Mouse (Mus musculus): Measurements from ENCODE around the gene Ttc29.
A peak's percentile ranks its signal among the peaks of the same experiment; 100 is the strongest.

Gene Ttc29

DNA sequence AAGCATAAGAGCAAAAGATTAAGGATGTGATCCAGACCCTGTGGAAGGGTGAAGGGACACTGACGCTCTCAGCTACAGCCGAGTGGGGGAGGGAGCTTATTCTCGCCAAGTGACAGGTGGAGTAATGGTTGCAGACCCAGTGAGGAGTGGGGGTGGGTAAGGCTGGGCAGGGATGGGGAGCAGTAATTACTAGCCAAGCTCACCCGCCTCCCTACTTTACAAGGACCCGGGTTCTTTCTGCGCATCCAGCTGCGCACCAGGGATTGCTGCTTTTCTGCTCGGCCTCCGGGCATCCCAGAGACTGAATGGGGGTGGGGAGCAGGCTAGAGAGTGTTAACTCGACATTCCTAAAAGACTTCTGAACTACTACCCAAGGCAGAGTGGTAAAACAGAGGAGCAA is 213.4 kb downstream of the Ttc29 start:
- no peak for DNase-seq (ENCODE audit: low spot score)

DNA sequence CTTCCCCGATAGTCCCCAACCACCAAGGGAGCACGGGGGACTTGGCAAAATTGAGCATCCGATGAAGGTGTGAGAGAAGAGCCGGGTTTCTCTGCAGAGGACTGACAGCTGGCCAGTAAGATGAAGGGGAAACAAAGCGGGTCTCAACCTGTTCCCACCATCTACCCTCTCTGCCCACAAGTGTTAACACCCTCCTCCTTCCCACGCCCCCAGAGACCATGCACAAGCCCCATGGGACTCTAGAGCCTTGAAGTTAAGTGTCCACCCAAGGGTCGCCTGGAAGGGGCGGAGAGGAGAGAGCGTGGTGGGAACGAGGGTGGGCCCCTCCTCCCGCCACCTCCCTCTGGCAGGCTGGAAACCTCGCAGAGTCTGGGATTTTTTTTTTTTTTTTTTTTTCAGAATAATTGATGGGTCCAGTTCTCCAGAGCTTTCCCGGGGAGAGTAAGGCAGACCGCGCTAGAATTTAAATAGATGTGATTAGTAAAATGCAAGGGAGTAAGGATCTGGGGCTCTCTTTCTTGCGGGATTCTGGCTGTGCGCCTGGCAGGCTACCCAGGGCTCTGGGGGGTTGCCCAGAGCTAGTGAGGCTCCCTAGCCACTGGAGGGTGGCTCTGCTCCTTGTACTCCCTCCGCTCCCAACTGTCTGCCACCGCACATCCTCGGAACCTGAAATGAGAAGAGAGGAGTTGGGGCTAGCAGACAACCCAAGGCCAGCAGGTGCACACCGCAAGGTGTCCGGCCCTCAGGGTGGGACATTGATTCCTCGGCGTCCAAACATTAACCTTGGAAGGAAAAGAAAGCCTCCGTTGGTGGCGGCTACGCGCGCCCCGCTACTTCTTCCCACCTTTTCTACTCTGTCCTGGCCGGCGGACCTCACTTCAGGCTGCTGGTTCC is 214.0 kb downstream of the Ttc29 start:
- peak; percentile 44 for DNase-seq (ENCODE audit: low spot score)

DNA sequence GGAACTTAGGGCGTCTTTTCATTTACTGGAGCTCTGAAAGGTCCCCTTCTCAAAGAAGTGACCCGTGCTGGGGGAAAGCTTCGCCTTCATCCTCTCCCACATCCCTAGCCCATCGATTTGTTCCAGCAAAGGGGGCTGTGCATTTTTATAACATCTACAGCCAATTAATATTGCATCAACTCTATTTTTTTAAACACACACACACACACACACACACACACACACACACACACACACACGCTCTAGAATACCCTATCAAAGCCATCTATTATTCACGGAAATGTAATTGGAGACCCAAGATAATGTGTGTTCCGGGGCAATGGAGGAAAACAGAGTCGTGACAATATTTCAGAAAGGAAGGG is 214.7 kb downstream of the Ttc29 start:
- no peak for DNase-seq (ENCODE audit: low spot score)

DNA sequence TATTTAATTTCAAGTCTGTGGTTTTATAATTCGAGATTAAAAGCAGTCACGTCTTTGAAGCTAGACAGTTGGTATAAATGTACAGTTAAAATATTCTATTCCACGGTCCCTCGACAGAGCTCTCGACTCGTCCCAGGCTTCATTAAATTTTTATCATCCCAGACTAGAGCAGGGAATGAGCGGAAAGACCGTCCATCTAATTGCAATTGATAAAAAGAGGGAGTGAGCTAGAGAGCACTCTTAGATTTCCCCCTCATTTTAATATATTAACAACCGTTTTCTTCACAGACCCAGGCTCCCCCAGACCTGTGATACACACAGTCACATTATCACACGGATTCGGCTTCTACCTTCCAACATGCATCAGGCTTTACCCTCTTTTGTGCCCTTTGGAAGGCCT is 215.1 kb downstream of the Ttc29 start:
- peak; percentile 49 for DNase-seq (ENCODE audit: low spot score)

DNA sequence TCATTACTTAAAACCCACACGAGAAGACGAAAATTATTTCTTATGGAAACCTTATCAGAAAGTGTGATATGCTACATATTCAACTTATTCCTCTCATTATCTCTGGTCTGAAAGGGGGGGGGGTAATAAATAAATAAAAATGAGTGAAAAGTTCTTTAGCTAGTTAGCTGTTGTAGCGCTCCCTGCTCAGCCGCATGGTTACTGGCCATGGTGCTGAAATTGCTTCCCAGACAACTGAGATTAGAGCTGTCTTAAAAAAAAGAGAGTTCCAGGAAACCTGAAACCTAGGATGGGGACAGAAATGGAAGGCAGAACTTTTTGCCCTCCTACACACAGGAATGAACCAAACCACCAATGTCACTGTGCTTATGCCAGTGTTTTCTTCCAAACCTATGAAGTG is 218.3 kb downstream of the Ttc29 start:
- peak; percentile 82 for DNase-seq (ENCODE audit: low spot score)

DNA sequence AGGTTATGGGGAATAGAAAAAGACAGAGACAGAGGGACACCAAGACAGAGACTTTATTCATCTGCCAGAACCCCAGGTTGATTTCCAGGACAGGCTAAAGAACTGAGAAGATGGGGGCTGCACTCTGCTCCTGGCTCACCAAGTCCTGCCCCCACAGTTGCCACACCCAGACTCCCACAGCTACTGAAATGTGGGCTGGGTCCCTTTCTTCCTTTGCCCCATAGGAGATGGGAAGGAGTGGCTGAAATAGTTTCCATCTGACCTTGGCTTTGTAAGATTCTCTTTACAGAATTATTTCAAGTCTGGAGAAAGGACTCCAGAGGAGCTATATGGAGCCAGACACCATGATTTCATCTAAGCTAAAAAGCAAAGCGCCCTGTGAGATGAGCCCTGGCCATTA is 219.4 kb downstream of the Ttc29 start:
- DNase-seq (ENCODE audit: low spot score) = no peak

DNA sequence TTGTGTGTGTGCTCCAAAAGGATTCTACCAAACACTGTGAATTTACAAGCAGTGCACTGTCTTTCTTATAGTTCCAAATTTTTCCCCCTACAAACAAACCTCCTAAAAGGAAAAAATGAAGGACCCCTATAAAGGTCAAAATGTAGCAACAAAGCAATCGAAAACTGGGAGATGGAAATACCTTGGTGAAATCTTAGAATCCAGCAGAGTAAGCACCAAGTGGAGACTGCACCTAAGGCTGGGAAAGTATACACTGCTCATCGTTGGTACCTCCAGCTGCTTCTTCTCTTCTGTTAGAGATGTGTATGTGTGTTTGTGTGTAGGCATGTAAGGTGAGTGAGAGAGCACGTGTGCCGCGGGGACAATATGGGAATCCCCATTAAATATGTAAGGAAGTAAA is 220.2 kb downstream of the Ttc29 start:
- DNase-seq (ENCODE audit: low spot score) = no peak

DNA sequence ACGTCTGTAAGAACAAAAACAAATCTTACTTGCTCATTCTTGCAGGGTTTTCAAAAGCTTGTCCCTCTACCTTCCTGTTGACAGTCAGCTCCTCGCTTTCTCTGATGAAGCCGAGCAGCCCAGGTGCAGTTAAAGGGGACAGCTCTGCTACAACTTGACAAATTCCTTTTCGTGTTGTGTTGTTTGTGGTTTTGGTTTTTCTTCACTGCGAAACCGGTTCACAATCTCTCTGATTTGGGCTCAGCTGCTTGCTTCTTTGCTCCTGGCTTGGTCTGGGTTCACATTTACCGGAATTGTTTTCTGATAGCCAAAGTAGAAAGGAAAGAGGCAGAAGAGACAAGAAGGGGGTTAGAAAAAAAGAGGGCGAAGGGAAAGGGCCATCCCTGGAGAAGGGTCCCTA is 221.2 kb downstream of the Ttc29 start:
- DNase-seq (ENCODE audit: low spot score) = no peak

DNA sequence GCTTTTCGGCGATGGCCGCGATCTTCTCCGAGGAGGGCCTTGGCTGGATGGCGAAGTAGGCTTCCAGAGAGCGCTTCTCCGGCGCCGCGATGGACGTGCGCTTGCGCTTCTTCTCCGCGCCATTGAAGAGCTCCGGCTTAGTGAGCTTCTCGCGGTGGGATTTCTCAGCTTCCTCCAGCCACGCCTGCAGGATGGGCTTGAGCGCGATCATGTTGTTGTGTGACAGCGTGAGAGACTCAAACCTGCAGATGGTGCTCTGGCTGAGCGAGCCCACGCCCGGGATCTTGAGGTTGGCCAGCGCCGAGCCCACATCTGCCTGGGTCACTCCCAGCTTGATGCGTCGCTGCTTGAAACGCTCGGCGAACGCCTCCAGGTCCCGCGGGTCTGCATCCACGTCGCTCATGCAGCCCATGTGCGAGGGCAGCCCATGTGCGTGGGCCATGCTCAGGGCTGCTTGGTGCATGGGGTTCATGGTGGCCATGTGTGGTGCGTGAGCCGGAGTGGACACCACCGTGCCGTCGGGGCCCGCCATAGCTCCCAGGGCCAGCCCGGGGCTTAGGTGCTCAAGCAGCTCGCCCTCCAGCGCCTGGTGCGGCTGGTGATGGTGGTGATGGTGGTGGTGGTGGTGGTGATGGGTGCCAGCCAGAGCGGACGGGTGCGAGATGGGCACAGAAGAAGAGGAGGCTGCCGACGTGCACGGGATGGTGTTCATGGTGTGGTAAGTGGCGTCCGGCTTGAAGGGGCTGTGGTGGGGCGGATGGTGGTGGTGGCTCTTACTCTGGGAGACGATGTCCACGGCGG is 221.9 kb downstream of the Ttc29 start:
- DNase-seq (ENCODE audit: low spot score) = peak; percentile 54

DNA sequence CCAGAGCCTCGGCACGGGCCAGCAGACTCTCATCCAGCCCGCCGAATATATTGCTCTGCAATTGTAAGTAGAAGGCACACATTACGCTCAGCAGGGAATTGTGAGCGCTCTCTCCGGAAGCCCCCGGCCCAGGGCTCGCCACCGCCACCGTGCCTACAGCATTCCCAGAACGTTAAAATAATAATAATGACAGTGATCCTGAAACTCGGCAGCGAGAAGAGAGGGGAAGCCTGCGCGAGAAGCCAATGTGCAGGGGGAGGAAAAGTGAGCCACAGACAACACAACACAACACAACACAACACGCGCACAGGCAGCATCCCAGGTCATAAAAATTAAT is 222.5 kb downstream of the Ttc29 start:
- no peak for DNase-seq (ENCODE audit: low spot score)

DNA sequence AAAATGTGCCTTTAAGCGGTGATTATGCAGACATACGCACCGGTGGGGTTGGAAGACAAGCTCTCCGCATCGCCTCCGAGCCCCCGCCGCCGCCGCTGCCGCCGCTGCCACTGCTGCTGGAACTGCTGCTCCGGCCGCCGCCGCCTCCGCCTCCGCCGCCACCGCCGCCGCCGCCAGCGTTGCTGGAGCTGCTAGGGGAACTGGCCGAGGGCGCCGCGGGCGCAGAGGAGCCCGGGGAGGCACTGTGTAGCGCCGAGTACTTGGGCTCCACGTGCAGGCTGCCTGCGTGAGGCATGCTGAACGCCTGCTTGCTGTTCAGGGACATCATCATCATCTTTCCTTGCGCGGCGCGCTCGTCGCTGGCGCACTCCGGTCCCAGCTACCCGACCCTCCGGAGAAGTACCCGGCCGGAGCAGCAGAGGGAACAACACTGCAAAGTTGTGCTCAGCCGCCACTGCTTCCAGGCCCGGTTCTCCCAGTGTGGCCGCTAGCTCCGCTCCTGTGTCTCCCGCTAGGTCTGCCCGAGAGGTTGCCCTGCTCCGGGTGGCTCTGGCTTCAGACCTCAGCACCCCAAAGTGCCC is 223.1 kb downstream of the Ttc29 start, which contains the start of gene Pou4f2:
Gene Pou4f2, minus strand, starts transcription at position 575 of the 581 bp plus-strand sequence.
- peak; percentile 60 for DNase-seq (ENCODE audit: low spot score)

DNA sequence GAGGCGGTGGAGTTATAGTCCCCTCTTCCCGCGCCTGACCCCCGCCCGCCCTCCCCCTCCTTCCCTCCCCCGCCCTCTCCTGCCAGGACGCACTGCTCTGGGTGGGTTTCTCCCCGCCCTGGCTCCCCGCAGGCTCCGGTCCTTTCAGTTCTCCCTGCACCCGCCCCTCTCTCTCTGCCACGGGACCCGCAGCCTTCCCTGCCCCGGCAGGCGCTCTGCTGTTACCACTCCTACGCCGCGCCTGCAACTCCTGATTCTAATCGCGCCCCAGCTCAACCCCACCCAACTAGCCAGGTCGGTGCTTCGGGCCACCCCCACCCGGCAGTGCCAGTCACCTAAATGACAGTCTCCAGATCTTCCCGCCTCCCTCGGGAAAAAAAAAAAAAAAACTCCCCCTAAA is 223.6 kb downstream of the Ttc29 start:
- no peak for DNase-seq (ENCODE audit: low spot score)

DNA sequence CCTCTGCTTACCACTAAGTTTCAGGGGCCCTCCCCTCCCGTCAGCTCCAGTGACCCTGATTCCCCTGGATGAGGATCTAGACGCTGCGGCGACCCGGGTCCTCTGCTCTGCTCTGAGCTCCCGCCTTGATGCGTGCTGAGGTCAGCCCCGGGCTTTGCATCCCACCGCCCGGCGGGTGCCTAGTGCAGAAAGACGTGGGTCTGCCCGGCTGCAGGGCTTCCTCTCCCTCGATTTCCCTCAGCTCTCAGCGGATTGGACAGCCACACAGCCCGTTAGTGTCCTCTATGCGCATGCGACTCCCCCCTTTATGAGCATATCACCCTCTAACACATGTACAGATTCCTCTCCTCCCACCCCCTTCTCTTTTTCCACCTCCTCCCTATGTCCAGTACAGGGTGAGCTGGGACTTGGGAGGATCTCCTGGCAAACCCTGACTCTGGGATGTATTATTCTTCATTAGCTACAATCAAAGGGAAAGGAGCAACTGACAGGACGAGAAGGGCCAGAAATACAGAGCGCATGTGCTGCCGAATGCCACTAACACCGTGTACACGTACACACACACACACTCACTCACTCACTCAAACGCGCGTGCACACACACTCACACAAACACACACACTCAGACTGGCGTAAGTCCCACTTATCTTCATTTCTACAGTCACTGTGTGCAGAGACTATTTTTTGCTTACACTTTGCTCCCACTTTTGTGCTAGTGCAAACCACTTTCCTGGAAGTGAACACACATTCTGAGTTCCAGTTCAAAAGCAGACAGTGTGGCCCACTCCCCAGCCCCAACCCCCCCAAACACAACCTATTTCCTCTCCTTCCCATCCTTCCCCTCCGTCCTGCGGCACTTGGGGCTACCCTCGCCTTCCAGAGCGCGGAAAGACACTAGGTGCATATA is 224.3 kb downstream of the Ttc29 start:
- peak; percentile 72 for DNase-seq (ENCODE audit: low spot score)

DNA sequence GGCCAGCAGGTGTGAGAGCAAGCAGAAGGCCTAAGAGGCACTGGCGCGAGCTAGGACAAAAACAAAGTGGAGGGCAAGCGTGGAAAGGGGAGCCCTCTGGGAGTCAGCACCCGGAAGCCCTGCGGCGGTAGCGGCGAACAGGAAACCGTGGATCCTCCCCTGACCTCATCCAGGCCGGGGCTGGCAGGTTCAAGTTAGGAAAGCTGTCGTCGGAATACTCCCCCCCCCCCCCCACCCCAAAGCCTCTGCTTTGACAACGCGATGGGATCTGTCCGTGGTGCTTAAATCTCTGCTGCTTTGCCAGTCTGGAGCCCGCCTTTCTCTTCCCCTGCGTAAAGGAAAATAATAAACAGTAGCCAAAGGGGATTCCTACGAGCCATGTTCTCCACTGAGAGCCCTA is 225.0 kb downstream of the Ttc29 start:
- peak; percentile 75 for DNase-seq (ENCODE audit: low spot score)

DNA sequence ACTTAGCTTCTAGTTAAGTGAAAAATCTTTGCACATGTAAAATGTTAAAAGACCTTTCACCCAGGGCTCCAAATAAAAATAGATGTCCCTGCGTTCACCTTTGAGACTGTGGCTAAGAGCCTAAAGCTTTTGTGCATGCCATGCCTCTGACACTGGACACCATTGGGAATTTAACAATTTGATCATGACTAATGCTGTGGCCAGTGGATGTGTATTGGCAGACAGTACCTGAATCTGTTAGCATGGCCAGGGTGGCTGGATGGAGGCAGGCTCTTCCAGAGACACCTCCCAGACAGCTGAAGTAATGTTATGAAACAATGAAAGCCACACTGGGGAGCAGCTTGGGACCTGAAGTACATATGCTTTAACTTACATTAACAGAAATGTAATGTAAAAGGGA is 229.7 kb downstream of the Ttc29 start:
- DNase-seq (ENCODE audit: low spot score) = no peak

Measured in retina, embryonic 14.5 days (tissue).